Mouse (Mus musculus) heart, postnatal 0 days (tissue): ENCODE results near the gene Myl7.

Source experiments
- CTCF ChIP-seq: IDR thresholded peaks from 2 replicates; pipeline ENCODE4 v1.5.1; 2016; ENCODE audit warnings: antibody characterized with exemption, control low read depth, low read depth
- EP300 ChIP-seq: IDR thresholded peaks from 2 replicates; pipeline ENCODE4 v1.6.1; 2016; ENCODE audit warnings: antibody characterized with exemption, low read depth

DNA sequence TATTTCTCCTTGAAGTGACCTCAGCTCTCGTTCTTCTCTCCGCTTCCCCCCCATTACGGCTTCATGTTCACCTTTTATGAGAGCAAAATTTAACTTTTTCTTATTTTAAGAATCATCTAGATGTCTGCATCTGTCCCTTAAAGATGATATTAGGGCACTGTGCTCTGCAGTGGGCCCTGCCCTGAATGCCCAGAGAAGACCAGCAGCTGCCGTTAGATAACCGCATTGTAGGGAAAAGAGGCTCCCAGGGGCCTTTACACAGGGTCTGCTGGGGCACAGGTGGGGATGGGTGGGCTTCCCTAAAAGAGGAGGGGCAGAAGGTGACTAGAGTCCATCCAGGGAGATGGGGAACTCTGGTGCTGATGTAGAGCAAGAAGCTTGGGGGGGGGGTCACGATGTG is 4.8 kb downstream of the Myl7 start:
- no peak for TF ChIP-seq EP300
- no peak for TF ChIP-seq CTCF
